Mouse (Mus musculus) thymus, adult 2 months (tissue): ENCODE data around the gene Myo5a. TPM values are rescaled to one million over a fixed set of nuclear protein-coding genes. Genes with fewer than 3 reads are reported as not detected.

ENCODE experiments used
- DNase-seq: peaks from one replicate; pipeline ENCODE4 v3.0.0; 2021
- H3K27ac ChIP-seq: fragments of 200-500 bp; 2 replicates; pipeline ENCODE4 v1.5.1; 2012; ENCODE audit warnings: low read length, control low read depth; ENCODE audit not compliant: control insufficient read depth, insufficient read depth
- H3K27me3 ChIP-seq: fragments of 200-500 bp; 2 replicates; pipeline ENCODE4 v1.6.1; 2012; ENCODE audit warnings: mild to moderate bottlenecking, low read length, moderate library complexity, mixed read lengths; ENCODE audit not compliant: control insufficient read depth, insufficient read depth
- H3K36me3 ChIP-seq: fragments of 200-500 bp; 2 replicates; pipeline ENCODE4 v1.6.1; 2012; ENCODE audit warnings: mild to moderate bottlenecking, low read length, moderate library complexity; ENCODE audit not compliant: control insufficient read depth, insufficient read depth
- H3K4me1 ChIP-seq: fragments of 200-500 bp; replicated peaks from 2 replicates; pipeline ENCODE4 v1.6.1; 2012; ENCODE audit warnings: low read length; ENCODE audit not compliant: control insufficient read depth, insufficient read depth
- H3K4me3 ChIP-seq: fragments of 200-500 bp; 2 replicates; pipeline ENCODE4 v1.5.1; 2012; ENCODE audit warnings: mild to moderate bottlenecking, low read length, control low read depth, moderate library complexity; ENCODE audit not compliant: control insufficient read depth, insufficient read depth
- CTCF ChIP-seq: fragments of 200-500 bp; IDR thresholded peaks from 2 replicates; pipeline ENCODE4 v1.5.1; 2012; ENCODE audit warnings: mild to moderate bottlenecking, control low read depth, low read length, moderate library complexity, borderline replicate concordance; ENCODE audit not compliant: control insufficient read depth, poor library complexity, insufficient read depth; ENCODE audit errors: extremely low read depth
- POLR2A ChIP-seq: fragments of 200-500 bp; IDR thresholded peaks from 2 replicates; pipeline ENCODE4 v1.6.1; 2012; ENCODE audit warnings: mild to moderate bottlenecking, low read length, control low read depth, moderate library complexity; ENCODE audit not compliant: control insufficient read depth, poor library complexity, insufficient read depth; ENCODE audit errors: extremely low read depth
- whole genome bisulfite sequencing: fragments of 180-500 bp; shearing (Covaris S2); methylation state at CpG from one replicate; pipeline ENCODE4 v1.1.7; 2018; 5-methylcytosine and 5-hydroxymethylcytosine counted together
- polyA plus RNA-seq: library from polyadenylated mRNA; depleted of rRNA; stranded (reverse); fragments of >200 nt; gene quantifications from 2 replicates; pipeline ENCODE4 v1.2.3, GENCODE M21; 2012

Myo5a gene
- polyA plus RNA-seq, 1 experiment, result 8.3 TPM

DNA sequence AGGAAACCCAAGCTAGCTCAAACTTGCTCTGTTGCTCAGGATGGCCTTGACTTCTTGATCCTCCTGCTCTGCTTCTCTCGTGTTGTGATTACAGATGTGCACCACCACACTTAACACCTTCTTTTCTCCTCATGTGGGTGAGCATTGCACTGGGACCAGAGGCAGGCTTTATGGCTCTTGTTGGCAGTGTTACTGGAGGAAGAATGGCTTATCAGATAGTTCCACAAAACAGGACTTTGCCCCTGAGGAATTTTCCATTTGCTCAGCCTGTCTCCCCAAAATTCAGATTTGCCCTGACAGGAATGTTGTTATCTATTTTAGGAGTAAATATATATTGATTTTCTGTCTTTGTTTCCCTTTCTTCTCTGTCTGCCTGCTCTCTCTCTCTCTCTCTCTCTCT is 36.1 kb upstream of the Myo5a start:
- peaks cover 11% of the 10 kb centered on the region for H3K36me3 ChIP-seq
- 65% methylated on average over 1 of the region's 1 CpGs for WGBS
- no peak overlapping the region for H3K27ac ChIP-seq
- no peak overlapping the region for H3K4me3 ChIP-seq
- H3K4me1 ChIP-seq, result peaks cover 4% of the 10 kb centered on the region
- no peaks in the 10 kb centered on the region for H3K27me3 ChIP-seq
- TF ChIP-seq CTCF (no peak), POLR2A (no peak)
- no peak for DNase-seq

DNA sequence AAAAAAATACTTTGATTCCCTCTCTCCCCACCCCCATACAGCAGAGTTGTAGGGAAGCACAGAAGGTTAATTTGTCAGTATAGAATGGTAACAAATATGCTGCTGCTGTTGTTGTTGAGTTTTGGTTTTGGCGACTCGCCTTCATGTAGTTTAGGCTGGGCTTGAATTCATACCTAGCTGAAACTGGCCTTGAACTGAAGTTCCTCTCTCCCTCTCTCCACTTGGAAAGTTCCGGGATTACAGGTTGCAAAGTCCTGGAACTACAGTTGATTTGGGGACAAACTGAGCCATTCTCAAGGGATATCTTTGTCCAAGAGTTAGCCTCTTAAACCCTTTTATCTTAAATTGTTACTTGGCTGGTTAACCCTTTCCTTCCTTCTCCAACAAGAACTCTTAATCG is 34.9 kb upstream of the Myo5a start:
- WGBS, result 80% methylated on average over 4 of the region's 4 CpGs

GRCm38 (mm10) chr9:75037451-75038356 is 33.1 kb upstream of the Myo5a start, which contains the start of gene Arpp19:
Gene Arpp19 (plus strand): TSS chr9:75037614.
- peak within 1 kb of the TSS; percentile 66 for H3K4me3 ChIP-seq
- H3K4me1 ChIP-seq, result peaks cover 4% of the 10 kb centered on the region
- H3K27ac ChIP-seq, result no peak within 1 kb of the TSS
- no peaks in the 10 kb centered on the region for H3K36me3 ChIP-seq
- under 1% methylated on average over 71 of the region's 73 CpGs for WGBS
- peak; percentile 81 for DNase-seq
- TF ChIP-seq CTCF (0 out of 2 replicates have a peak, but pooled peaks have one; percentile 36), POLR2A (peak; percentile 93)
- H3K27me3 ChIP-seq, result no peaks in the 10 kb centered on the region

More for the DNA sequence above, 34.9 kb upstream of the Myo5a start:
- no peak overlapping the region for H3K4me3 ChIP-seq
- no peak for DNase-seq
- peaks cover 7% of the 10 kb centered on the region; the same call in 1 of the 2 replicates for H3K36me3 ChIP-seq
- H3K27ac ChIP-seq, result no peak overlapping the region
- TF ChIP-seq CTCF (no peak), POLR2A (no peak)
- no peaks in the 10 kb centered on the region for H3K27me3 ChIP-seq
- H3K4me1 ChIP-seq, result peaks cover 4% of the 10 kb centered on the region

GRCm38 (mm10) chr9:75038357-75038688 is 32.5 kb upstream of the Myo5a start:
- no peak for DNase-seq
- peaks cover 4% of the 10 kb centered on the region for H3K4me1 ChIP-seq
- peaks cover 5% of the 10 kb centered on the region; the same call in 1 of the 2 replicates for H3K36me3 ChIP-seq
- H3K27ac ChIP-seq, result no peak overlapping the region
- H3K27me3 ChIP-seq, result no peaks in the 10 kb centered on the region
- no peak for TF ChIP-seq CTCF
- TF ChIP-seq POLR2A, result no peak
- WGBS, result 1% methylated on average over 10 of the region's 10 CpGs
- H3K4me3 ChIP-seq, result peak overlapping the region; percentile 66

DNA sequence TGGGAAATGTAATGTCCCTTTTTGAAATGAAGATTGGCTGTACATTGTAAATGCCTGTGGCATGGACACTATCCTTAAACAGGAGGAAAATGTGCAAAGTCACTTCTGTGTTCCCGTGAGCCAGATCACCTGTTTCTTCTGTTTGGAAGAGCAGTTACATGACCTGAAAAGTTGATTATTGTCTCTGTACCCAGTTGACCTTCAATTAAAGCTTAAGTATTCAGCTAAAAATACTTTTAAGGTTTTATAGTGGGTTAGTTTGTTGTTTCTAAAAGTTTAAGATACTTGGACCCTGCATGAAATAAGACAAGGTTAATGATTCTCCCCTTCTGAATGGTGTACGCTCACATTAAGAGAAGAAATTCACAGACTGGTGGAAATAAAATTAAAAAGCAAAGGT is 30.2 kb upstream of the Myo5a start:
- Histone ChIP-seq H3K4me3 (no peak overlapping the region), H3K27me3 (no peaks in the 10 kb centered on the region), H3K36me3 (peaks cover 5% of the 10 kb centered on the region; the same call in 1 of the 2 replicates), H3K27ac (no peak overlapping the region), H3K4me1 (peaks cover 7% of the 10 kb centered on the region)
- WGBS, result 92% methylated on average over 2 of the region's 2 CpGs
- DNase-seq, result no peak
- no peak for TF ChIP-seq POLR2A
- TF ChIP-seq CTCF, result no peak

DNA sequence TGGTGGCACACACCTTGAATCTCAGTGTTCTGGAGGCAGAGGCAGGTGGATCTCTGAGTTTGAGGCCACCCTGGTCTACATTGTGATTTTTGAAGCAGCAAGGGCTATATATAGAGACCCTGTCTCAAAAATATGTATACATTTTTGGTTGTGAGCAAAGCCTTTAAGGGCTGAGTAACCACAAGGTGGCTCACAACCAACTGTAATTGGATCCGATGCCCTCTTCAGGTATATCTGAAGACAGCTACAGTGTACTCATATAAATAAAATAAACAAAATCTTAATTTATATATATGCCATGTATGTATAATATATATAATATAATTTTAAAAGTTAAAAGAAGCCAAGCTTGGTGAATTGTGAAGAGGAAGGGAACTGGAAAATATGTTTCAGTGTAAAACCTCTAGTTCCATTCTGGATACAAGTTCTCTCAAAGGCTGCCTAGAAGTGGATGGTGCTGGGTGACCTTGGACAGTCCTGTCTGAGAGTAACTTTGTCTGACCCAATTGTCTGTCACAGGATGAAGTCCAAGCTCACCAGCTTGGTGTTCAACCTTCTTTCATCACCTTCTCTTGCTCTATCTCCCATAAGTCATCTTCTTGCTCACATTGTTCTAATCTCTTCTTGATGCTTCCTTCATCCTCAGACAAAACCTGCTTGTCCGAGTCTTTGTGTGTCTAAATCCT is 28.8 kb upstream of the Myo5a start:
- peaks cover 5% of the 10 kb centered on the region; the same call in 1 of the 2 replicates for H3K36me3 ChIP-seq
- peaks cover 7% of the 10 kb centered on the region for H3K4me1 ChIP-seq
- H3K4me3 ChIP-seq, result no peak overlapping the region
- H3K27ac ChIP-seq, result no peak overlapping the region
- H3K27me3 ChIP-seq, result no peaks in the 10 kb centered on the region
- DNase-seq, result no peak
- no peak for TF ChIP-seq CTCF
- no peak for TF ChIP-seq POLR2A
- 96% methylated on average over 2 of the region's 2 CpGs for WGBS
